ENCODE assay signal across 8 mouse cellular contexts in the genomic region with DNA sequence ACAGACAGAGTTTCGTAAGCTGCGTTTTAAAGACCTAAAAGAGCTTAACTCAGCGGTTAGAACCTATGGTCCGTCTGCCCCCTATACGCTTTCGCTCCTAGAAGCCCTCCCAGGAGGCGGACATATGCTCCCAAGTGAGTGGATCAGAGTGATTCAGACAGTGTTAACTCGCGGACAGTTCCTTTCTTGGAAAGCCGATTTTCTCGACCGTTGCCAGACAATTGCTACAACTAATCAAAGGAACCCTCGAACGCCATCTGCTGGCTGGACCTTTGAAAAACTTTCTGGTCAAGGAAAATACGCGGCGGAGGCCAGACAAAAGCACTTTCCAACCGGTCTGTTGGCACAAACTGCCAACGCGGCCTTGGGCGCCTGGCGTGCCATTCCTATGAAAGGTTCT. TPM values are rescaled to one million over a fixed set of nuclear protein-coding genes. Genes with fewer than 3 reads are reported as not detected.
DNase-seq lines count a peak whose midpoint lies in the region; TF ChIP-seq lines count a peak whose summit lies in the region.

No protein-coding gene starts in this region.

- TF ChIP-seq CTCF in left cerebral cortex, adult 2 months (IDR thresholded peaks at IDR 0.05): peak; percentile 74

- no peak overlapping the region; the same call in 1 of the 2 replicates for H3K27ac ChIP-seq in left cerebral cortex, adult 2 months
- H3K27ac ChIP-seq in macrophage: peak overlapping the region; percentile 46

- DNase-seq in adrenal gland, adult 2 months: peak; percentile 98
- DNase-seq in embryo, embryonic 10.5 days (ENCODE audit: low spot score): peak; percentile 99
- DNase-seq in gastrocnemius, postnatal 10 days: peak; percentile 91
- DNase-seq in hindlimb bud, embryonic 11.5 days (ENCODE audit: extremely low spot score, low read depth, low spot score): peak; percentile 56
- DNase-seq in left cerebral cortex, adult 2 months (ENCODE audit: extremely low spot score in 1 of 2, low spot score in 2 of 2): peak; percentile 82 to 89
- peak; percentile 90 for DNase-seq in retina, postnatal 7 days (ENCODE audit: low read depth, low spot score)
- DNase-seq in urinary bladder, postnatal 10 days (ENCODE audit: low spot score): peak; percentile 62

- 3% methylated on average over 22 of the region's 22 CpGs for WGBS in macrophage (ENCODE audit: missing documents)

- H3K36me3 ChIP-seq in macrophage (ENCODE audit: inconsistent target): no peaks in the 10 kb centered on the region

- no peaks in the 10 kb centered on the region for H3K79me2 ChIP-seq in macrophage (ENCODE audit: inconsistent target)

- intact Hi-C loops in left cerebral cortex, adult 2 months (cut with DNase I): no loop called here

- peak overlapping the region; percentile 50 for H3K4me3 ChIP-seq in left cerebral cortex, adult 2 months
- peak overlapping the region; percentile 32 for H3K4me3 ChIP-seq in macrophage (ENCODE audit: inconsistent target)

RNA-seq across cellular contexts. Expression of a gene that starts 1.6 kb away (rescaled TPM):
- total RNA-seq in adrenal gland, adult 2 months (2021): 1 to 10 TPM; 3.5 to 4.2 TPM
- 0.30 and 0.44 TPM in 2 replicates for polyA plus RNA-seq in adrenal gland, adult 2 months (2012; rRNA removed)
- not detected for total RNA-seq in gastrocnemius, postnatal 10 days (2021)
- under 1 TPM; 0.09 to 0.35 TPM for total RNA-seq in left cerebral cortex, adult 2 months (2021)
- total RNA-seq in macrophage (2018; cell fraction: chromatin; rRNA removed): not detected
- not detected for total RNA-seq in macrophage (2018; cell fraction: cytosol; rRNA removed)
- not detected for total RNA-seq in macrophage (2018; cell fraction: nucleus; rRNA removed)
- not detected in 3 replicates for polyA plus RNA-seq in macrophage (2018)

RNA-seq across cellular contexts. Expression of a gene that starts 54.6 kb away (rescaled TPM):
- 10 to 100 TPM; 32.4 to 36.9 TPM for total RNA-seq in adrenal gland, adult 2 months (2021)
- 42.4 and 53.1 TPM in 2 replicates for polyA plus RNA-seq in adrenal gland, adult 2 months (2012; rRNA removed)
- total RNA-seq in gastrocnemius, postnatal 10 days (2021): 10 to 100 TPM; 18.9 to 22.7 TPM
- total RNA-seq in left cerebral cortex, adult 2 months (2021): 10 to 100 TPM; 13.8 to 14.4 TPM
- 10 to 100 TPM in 1 of 26 experiments, 1 to 10 TPM in 25; 1.2 to 11.9 (median 5.9) TPM for total RNA-seq in macrophage (2018; cell fraction: chromatin; rRNA removed)
- total RNA-seq in macrophage (2018; cell fraction: cytosol; rRNA removed): 10 to 100 TPM in 25 of 26 experiments, 1 to 10 TPM in 1; 9.8 to 19.2 (median 16.2) TPM
- total RNA-seq in macrophage (2018; cell fraction: nucleus; rRNA removed): 10 to 100 TPM in 6 of 26 experiments, 1 to 10 TPM in 20; 2.5 to 25.7 (median 6.1) TPM
- 11.2 to 40.1 TPM (median 16.2 TPM) in 3 replicates for polyA plus RNA-seq in macrophage (2018)
